Mouse (Mus musculus) brain, adult 2 months (tissue): Measurements from ENCODE around the gene Rcl1.
A peak's percentile ranks its signal among the peaks of the same experiment; 100 is the strongest.

ENCODE experiments used
- DNase-seq: peaks from one replicate; pipeline ENCODE4 v3.0.0; 2011; ENCODE audit warnings: low read depth, low spot score

Gene Rcl1

GRCm38 (mm10) chr19:29100874-29101542, at the start of gene Rcl1:
Rcl1 (plus strand) TSS chr19:29101375.
- peak; percentile 99 for DNase-seq

- DNase-seq = no peak
Measured at GRCm38 (mm10) chr19:29052786-29053185, 48.4 kb upstream of the Rcl1 start.

- DNase-seq = no peak
Measured at GRCm38 (mm10) chr19:29054594-29054993, 46.6 kb upstream of the Rcl1 start.

GRCm38 (mm10) chr19:29055469-29055868, 45.7 kb upstream of the Rcl1 start:
- no peak for DNase-seq

GRCm38 (mm10) chr19:29058741-29059140, 42.4 kb upstream of the Rcl1 start:
- no peak for DNase-seq

GRCm38 (mm10) chr19:29059688-29060087, 41.5 kb upstream of the Rcl1 start:
- peak; percentile 25 for DNase-seq

GRCm38 (mm10) chr19:29060299-29060698, 40.9 kb upstream of the Rcl1 start:
- DNase-seq = no peak

GRCm38 (mm10) chr19:29063009-29063408, 38.2 kb upstream of the Rcl1 start:
- DNase-seq = no peak

- DNase-seq = peak; percentile 95
Measured at GRCm38 (mm10) chr19:29063577-29064363, 37.4 kb upstream of the Rcl1 start.

GRCm38 (mm10) chr19:29064451-29065102, 36.6 kb upstream of the Rcl1 start:
- DNase-seq = peak; percentile 35

GRCm38 (mm10) chr19:29066981-29067471, 34.1 kb upstream of the Rcl1 start:
- peak; percentile 92 for DNase-seq

- no peak for DNase-seq
Measured at GRCm38 (mm10) chr19:29069195-29069594, 32.0 kb upstream of the Rcl1 start.

- DNase-seq = peak; percentile 36
Measured at GRCm38 (mm10) chr19:29074802-29075201, 26.4 kb upstream of the Rcl1 start.

- no peak for DNase-seq
Measured at GRCm38 (mm10) chr19:29088628-29089027, 12.5 kb upstream of the Rcl1 start.

GRCm38 (mm10) chr19:29092194-29092593, 9.0 kb upstream of the Rcl1 start:
- no peak for DNase-seq

GRCm38 (mm10) chr19:29099106-29099505, 2.1 kb upstream of the Rcl1 start:
- DNase-seq = no peak

- no peak for DNase-seq
Measured at GRCm38 (mm10) chr19:29099596-29099995, 1.6 kb upstream of the Rcl1 start.

GRCm38 (mm10) chr19:29100261-29100660, 914 bp upstream of the Rcl1 start:
- DNase-seq = peak; percentile 29

GRCm38 (mm10) chr19:29101591-29101990, 416 bp downstream of the Rcl1 start:
- DNase-seq = peak; percentile 58

GRCm38 (mm10) chr19:29102098-29102497, 923 bp downstream of the Rcl1 start:
- DNase-seq = peak; percentile 20

GRCm38 (mm10) chr19:29105816-29106215, 4.6 kb downstream of the Rcl1 start:
- DNase-seq = no peak

GRCm38 (mm10) chr19:29106261-29106660, 5.1 kb downstream of the Rcl1 start:
- DNase-seq = no peak
